Mouse (Mus musculus): ENCODE measurements at regions not wholly inside any gene's neighbourhood (a gene's known extent, or its start where the extent isn't known, plus 50 kb on each side); places are given as distances from the start of the nearest gene placed in this dataset.

- DNase-seq (ENCODE audit: low spot score), result no peak
- no peaks in the 10 kb centered on the region for H3K36me3 ChIP-seq (ENCODE audit: control insufficient read depth, insufficient read depth, low read length)
- ATAC-seq (replicated peaks; ENCODE audit: low FRiP score), result no peak
- no peak overlapping the region for H3K4me3 ChIP-seq (ENCODE audit: low read depth, low read length)
- no peaks in the 10 kb centered on the region for H3K9me3 ChIP-seq (ENCODE audit: control insufficient read depth, low read length)
- WGBS, result 71% methylated on average over 5 of the region's 5 CpGs
- H3K27ac ChIP-seq (ENCODE audit: low read depth, low read length), result no peak overlapping the region
- H3K4me2 ChIP-seq, result no peak overlapping the region
- no peaks in the 10 kb centered on the region for H3K4me1 ChIP-seq (replicated peaks; ENCODE audit: control insufficient read depth, insufficient read depth, low read length)
- no peaks in the 10 kb centered on the region for H3K27me3 ChIP-seq (replicated peaks; ENCODE audit: control insufficient read depth, insufficient read depth, low read length)
- H3K9ac ChIP-seq (ENCODE audit: low read depth, low read length), result no peak overlapping the region
Measured at GRCm38 (mm10) chr14:58662601-58663000, 480.1 kb downstream of the 1700129C05Rik start.

DNA sequence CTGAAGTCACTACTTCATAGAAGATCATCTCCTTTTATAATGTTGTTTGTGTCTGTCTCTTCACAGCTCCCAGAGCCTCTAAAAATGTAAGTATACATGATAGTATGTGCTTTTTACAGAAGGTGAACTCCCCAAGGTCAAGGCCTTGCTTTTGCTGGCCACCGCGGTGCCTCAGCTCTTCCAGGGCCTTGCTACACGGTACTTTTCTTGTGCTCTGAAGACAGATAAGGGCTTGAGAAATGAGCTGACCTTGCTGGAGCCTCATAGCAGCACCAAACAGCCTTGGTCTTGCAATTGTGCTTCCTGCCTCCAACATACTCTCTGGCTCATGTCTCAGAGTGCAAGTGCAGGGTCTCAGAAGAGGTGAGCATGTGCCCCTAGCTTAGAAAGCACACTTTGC lies 481.3 kb downstream of the 1700129C05Rik start:
- no peaks in the 10 kb centered on the region for H3K27me3 ChIP-seq (replicated peaks; ENCODE audit: control insufficient read depth, insufficient read depth, low read length)
- DNase-seq (ENCODE audit: low spot score) (no peak), ATAC-seq (replicated peaks; ENCODE audit: low FRiP score) (no peak)
- no peaks in the 10 kb centered on the region for H3K4me1 ChIP-seq (replicated peaks; ENCODE audit: control insufficient read depth, insufficient read depth, low read length)
- H3K36me3 ChIP-seq (ENCODE audit: control insufficient read depth, insufficient read depth, low read length), result no peaks in the 10 kb centered on the region
- H3K9ac ChIP-seq (ENCODE audit: low read depth, low read length), result no peak overlapping the region
- no peaks in the 10 kb centered on the region for H3K9me3 ChIP-seq (ENCODE audit: control insufficient read depth, low read length)
- no peak overlapping the region for H3K4me2 ChIP-seq
- WGBS, result 64% methylated on average over 3 of the region's 3 CpGs
- no peak overlapping the region for H3K27ac ChIP-seq (ENCODE audit: low read depth, low read length)
- H3K4me3 ChIP-seq (ENCODE audit: low read depth, low read length), result no peak overlapping the region

DNA sequence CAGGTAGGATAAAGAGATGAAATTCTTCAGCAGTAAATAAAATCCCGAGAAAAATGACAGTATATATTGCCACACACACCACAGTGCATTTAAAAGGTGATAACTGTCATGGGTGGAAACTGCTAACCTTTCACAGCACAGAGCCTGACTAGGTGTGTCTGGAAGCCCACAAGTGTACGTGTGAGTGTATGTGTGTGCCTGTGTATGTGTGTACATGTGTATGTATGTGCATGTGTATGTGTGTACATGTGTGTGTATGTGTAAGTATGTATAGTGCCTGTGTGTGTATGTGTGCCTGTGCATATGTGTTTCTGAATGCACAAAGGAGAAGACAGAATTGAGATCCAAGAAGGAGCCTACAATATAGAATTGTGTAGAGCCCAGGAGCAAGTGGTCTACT lies 485.4 kb downstream of the 1700129C05Rik start:
- H3K4me1 ChIP-seq (replicated peaks; ENCODE audit: control insufficient read depth, insufficient read depth, low read length), result no peaks in the 10 kb centered on the region
- H3K4me2 ChIP-seq, result no peak overlapping the region
- H3K4me3 ChIP-seq (ENCODE audit: low read depth, low read length), result no peak overlapping the region
- H3K36me3 ChIP-seq (ENCODE audit: control insufficient read depth, insufficient read depth, low read length), result no peaks in the 10 kb centered on the region
- H3K9ac ChIP-seq (ENCODE audit: low read depth, low read length), result no peak overlapping the region
- 50% methylated on average over 2 of the region's 2 CpGs for WGBS
- ATAC-seq (replicated peaks; ENCODE audit: low FRiP score), result no peak
- DNase-seq (ENCODE audit: low spot score), result no peak
- H3K9me3 ChIP-seq (ENCODE audit: control insufficient read depth, low read length), result no peaks in the 10 kb centered on the region
- H3K27ac ChIP-seq (ENCODE audit: low read depth, low read length), result no peak overlapping the region
- no peaks in the 10 kb centered on the region for H3K27me3 ChIP-seq (replicated peaks; ENCODE audit: control insufficient read depth, insufficient read depth, low read length)

GRCm38 (mm10) chr14:58656935-58657238 lies 485.8 kb downstream of the 1700129C05Rik start:
- no peak overlapping the region for H3K9ac ChIP-seq (ENCODE audit: low read depth, low read length)
- 24% methylated on average over 1 of the region's 1 CpGs for WGBS
- H3K4me2 ChIP-seq, result no peak overlapping the region
- H3K9me3 ChIP-seq (ENCODE audit: control insufficient read depth, low read length), result no peaks in the 10 kb centered on the region
- H3K36me3 ChIP-seq (ENCODE audit: control insufficient read depth, insufficient read depth, low read length), result no peaks in the 10 kb centered on the region
- H3K27ac ChIP-seq (ENCODE audit: low read depth, low read length), result no peak overlapping the region
- no peak overlapping the region for H3K4me3 ChIP-seq (ENCODE audit: low read depth, low read length)
- no peaks in the 10 kb centered on the region for H3K27me3 ChIP-seq (replicated peaks; ENCODE audit: control insufficient read depth, insufficient read depth, low read length)
- DNase-seq (ENCODE audit: low spot score) (no peak), ATAC-seq (replicated peaks; ENCODE audit: low FRiP score) (no peak)
- H3K4me1 ChIP-seq (replicated peaks; ENCODE audit: control insufficient read depth, insufficient read depth, low read length), result no peaks in the 10 kb centered on the region

DNA sequence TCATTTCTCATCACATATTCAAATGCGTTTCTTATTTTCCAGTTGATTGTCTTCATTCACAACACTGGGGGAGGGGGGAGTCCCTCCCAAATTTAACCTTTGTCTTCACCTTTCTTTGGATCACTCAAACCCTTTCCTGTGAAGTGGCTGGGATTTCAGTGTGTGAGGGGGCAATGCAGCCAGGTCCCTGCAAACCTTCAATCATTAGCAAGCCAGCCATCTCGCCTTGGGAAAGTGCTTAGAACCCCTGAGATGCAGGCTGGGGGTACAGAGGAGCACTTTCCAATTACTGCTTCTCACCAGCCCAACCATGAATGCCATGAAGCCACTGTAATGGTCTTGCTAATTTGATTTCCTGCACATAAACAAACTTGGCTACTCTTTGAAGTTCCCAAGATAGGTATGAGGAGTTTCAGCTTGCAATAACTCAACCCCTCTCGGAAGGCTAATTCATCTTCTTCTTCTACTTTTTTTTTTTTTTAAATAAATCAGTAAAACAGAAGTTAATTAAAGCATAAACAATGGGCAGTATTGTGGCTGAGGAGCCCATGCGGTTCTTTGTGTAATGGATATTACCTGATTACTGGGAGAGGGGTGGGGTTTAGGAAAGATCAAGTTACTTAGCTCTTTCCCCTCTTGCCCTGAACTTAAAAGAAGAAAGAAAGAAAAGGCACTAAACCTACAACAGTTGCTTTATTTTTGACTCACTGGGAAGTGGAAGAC lies 486.3 kb downstream of the 1700129C05Rik start:
- H3K27me3 ChIP-seq (replicated peaks; ENCODE audit: control insufficient read depth, insufficient read depth, low read length), result no peaks in the 10 kb centered on the region
- 34% methylated on average over 4 of the region's 4 CpGs for WGBS
- ATAC-seq (replicated peaks; ENCODE audit: low FRiP score) (no peak), DNase-seq (ENCODE audit: low spot score) (no peak)
- H3K4me1 ChIP-seq (replicated peaks; ENCODE audit: control insufficient read depth, insufficient read depth, low read length), result no peaks in the 10 kb centered on the region
- H3K4me2 ChIP-seq, result no peak overlapping the region
- H3K9me3 ChIP-seq (ENCODE audit: control insufficient read depth, low read length), result no peaks in the 10 kb centered on the region
- no peaks in the 10 kb centered on the region for H3K36me3 ChIP-seq (ENCODE audit: control insufficient read depth, insufficient read depth, low read length)
- no peak overlapping the region for H3K27ac ChIP-seq (ENCODE audit: low read depth, low read length)
- no peak overlapping the region for H3K4me3 ChIP-seq (ENCODE audit: low read depth, low read length)
- no peak overlapping the region for H3K9ac ChIP-seq (ENCODE audit: low read depth, low read length)

DNA sequence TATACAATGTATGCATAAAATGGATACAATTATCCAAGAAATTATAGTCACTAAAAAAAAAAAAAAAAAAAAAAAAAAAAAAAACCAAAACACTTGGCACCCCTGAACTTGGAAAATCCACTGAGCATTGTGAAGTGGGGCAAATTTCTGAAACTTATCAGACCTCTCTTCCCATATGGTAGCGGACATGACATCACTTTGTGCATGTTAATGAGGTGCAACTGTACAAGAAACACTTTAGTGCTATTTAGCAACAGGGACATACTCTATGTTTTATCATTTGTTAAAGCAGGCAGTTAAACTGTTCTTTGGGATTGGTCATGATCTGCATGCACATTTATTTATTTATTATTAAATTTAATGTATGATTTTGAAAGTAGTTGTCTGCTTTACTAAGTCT lies 489.7 kb downstream of the 1700129C05Rik start:
- H3K36me3 ChIP-seq (ENCODE audit: control insufficient read depth, insufficient read depth, low read length), result no peaks in the 10 kb centered on the region

DNA sequence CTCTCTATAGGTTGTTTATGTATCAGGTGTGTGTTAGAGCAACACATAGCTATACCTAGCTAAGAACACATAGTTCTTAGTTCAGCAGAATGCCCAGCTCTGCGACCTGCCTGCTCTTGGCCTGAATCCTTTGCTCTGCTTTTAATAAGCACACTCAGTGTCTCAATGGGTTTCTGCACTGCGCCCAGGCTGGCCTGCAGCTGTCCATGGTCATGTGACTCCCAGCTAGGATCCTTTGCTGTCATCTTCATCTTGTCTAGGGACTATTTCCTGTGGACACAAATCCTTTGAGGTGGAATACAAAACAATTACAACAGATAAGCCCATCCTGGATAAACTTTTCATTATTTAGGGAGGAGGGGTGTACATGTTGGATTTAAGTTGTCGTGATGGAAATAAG lies 490.7 kb downstream of the 1700129C05Rik start:
- no peaks in the 10 kb centered on the region for H3K27me3 ChIP-seq (replicated peaks; ENCODE audit: control insufficient read depth, insufficient read depth, low read length)
- H3K4me1 ChIP-seq (replicated peaks; ENCODE audit: control insufficient read depth, insufficient read depth, low read length), result no peaks in the 10 kb centered on the region
- no peak overlapping the region for H3K27ac ChIP-seq (ENCODE audit: low read depth, low read length)
- no peaks in the 10 kb centered on the region for H3K9me3 ChIP-seq (ENCODE audit: control insufficient read depth, low read length)
- H3K4me3 ChIP-seq (ENCODE audit: low read depth, low read length), result no peak overlapping the region
- H3K36me3 ChIP-seq (ENCODE audit: control insufficient read depth, insufficient read depth, low read length), result no peaks in the 10 kb centered on the region
- 80% methylated on average over 3 of the region's 3 CpGs for WGBS
- no peak overlapping the region for H3K4me2 ChIP-seq
- ATAC-seq (replicated peaks; ENCODE audit: low FRiP score) (no peak), DNase-seq (ENCODE audit: low spot score) (no peak)
- no peak overlapping the region for H3K9ac ChIP-seq (ENCODE audit: low read depth, low read length)

More for the DNA sequence above, 489.7 kb downstream of the 1700129C05Rik start:
- H3K27me3 ChIP-seq (replicated peaks; ENCODE audit: control insufficient read depth, insufficient read depth, low read length), result no peaks in the 10 kb centered on the region
- H3K27ac ChIP-seq (ENCODE audit: low read depth, low read length), result no peak overlapping the region
- no peak overlapping the region for H3K9ac ChIP-seq (ENCODE audit: low read depth, low read length)
- H3K4me1 ChIP-seq (replicated peaks; ENCODE audit: control insufficient read depth, insufficient read depth, low read length), result no peaks in the 10 kb centered on the region
- no peak overlapping the region for H3K4me2 ChIP-seq
- no peak overlapping the region for H3K4me3 ChIP-seq (ENCODE audit: low read depth, low read length)
- DNase-seq (ENCODE audit: low spot score) (no peak), ATAC-seq (replicated peaks; ENCODE audit: low FRiP score) (no peak)
- 83% methylated on average over 1 of the region's 1 CpGs for WGBS
- no peaks in the 10 kb centered on the region for H3K9me3 ChIP-seq (ENCODE audit: control insufficient read depth, low read length)

GRCm38 (mm10) chr14:58651210-58651609 lies 491.5 kb downstream of the 1700129C05Rik start:
- Histone ChIP-seq H3K4me3 (ENCODE audit: low read depth, low read length) (no peak overlapping the region), H3K4me2 (no peak overlapping the region), H3K9me3 (ENCODE audit: control insufficient read depth, low read length) (no peaks in the 10 kb centered on the region), H3K36me3 (ENCODE audit: control insufficient read depth, insufficient read depth, low read length) (no peaks in the 10 kb centered on the region), H3K4me1 (replicated peaks; ENCODE audit: control insufficient read depth, insufficient read depth, low read length) (no peaks in the 10 kb centered on the region), H3K9ac (ENCODE audit: low read depth, low read length) (no peak overlapping the region), H3K27ac (ENCODE audit: low read depth, low read length) (no peak overlapping the region), H3K27me3 (replicated peaks; ENCODE audit: control insufficient read depth, insufficient read depth, low read length) (no peaks in the 10 kb centered on the region)
- ATAC-seq (replicated peaks; ENCODE audit: low FRiP score), result no peak
- WGBS, result 49% methylated on average over 6 of the region's 6 CpGs
- no peak for DNase-seq (ENCODE audit: low spot score)

GRCm38 (mm10) chr14:58638337-58638696 lies 504.4 kb downstream of the 1700129C05Rik start:
- Histone ChIP-seq H3K36me3 (ENCODE audit: control insufficient read depth, insufficient read depth, low read length) (no peaks in the 10 kb centered on the region), H3K9me3 (ENCODE audit: control insufficient read depth, low read length) (no peaks in the 10 kb centered on the region), H3K4me3 (ENCODE audit: low read depth, low read length) (no peak overlapping the region), H3K4me1 (replicated peaks; ENCODE audit: control insufficient read depth, insufficient read depth, low read length) (no peaks in the 10 kb centered on the region), H3K27me3 (replicated peaks; ENCODE audit: control insufficient read depth, insufficient read depth, low read length) (no peaks in the 10 kb centered on the region), H3K9ac (ENCODE audit: low read depth, low read length) (no peak overlapping the region), H3K27ac (ENCODE audit: low read depth, low read length) (no peak overlapping the region), H3K4me2 (no peak overlapping the region)
- DNase-seq (ENCODE audit: low spot score) (no peak), ATAC-seq (replicated peaks; ENCODE audit: low FRiP score) (no peak)
- WGBS, result 77% methylated on average over 7 of the region's 7 CpGs
